Mouse (Mus musculus) retina, embryonic 14.5 days (tissue): ENCODE measurements around the gene Rad51c.
A peak's percentile ranks its signal among the peaks of the same experiment; 100 is the strongest.
"Not testable (repeated sequence)": the region's sequence is repeated elsewhere in the genome, so short reads cannot be mapped to it uniquely, and the experiment has no call there.

Experiments used
- DNase-seq: peaks from one replicate; pipeline ENCODE4 v3.0.0-alpha.2; 2015; ENCODE audit warnings: low spot score

Gene Rad51c

GRCm38 (mm10) chr11:87432447-87432846 lies 27.7 kb upstream of the Rad51c start:
- DNase-seq, result no peak

- not testable (repeated sequence) for DNase-seq
Observed at GRCm38 (mm10) chr11:87431813-87432212, 27.1 kb upstream of the Rad51c start.

DNA sequence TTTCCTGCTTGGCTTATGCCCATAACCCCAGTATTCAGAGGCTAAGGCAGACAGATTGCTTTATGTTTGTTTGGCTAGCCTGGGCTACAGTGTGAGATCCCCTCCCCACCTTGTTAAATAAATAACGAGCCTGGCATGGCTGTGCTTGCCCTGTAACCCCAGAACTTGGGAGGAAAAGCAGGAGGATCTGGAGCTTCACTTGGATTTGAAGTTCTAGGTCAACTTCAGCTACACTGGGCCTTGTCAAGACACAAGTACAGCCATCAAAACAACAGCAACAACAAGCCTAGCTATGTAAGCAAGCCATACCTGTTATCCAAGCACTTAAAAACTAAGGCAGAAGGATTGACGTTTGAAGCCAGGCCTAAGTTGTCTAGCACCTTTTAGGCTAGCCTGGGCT lies 25.6 kb upstream of the Rad51c start:
- no peak for DNase-seq

DNA sequence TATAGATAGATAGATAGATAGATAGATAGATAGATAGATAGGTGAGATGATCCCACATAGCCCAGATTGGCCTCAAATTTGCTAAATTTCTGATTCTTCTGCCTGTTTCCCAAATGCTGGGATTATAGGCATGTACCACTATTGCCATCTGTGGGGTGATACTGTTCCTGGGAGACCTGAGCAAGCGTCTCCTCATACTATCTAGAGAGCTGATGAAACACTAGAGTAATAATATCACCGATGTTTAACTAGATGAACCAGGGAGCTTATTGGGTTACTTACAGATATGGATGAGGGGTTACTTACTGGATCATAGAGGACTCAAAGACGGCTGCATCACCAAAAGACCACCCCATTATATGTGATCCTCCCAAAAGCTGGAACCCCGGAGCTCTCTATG lies 24.6 kb upstream of the Rad51c start:
- DNase-seq, result no peak

GRCm38 (mm10) chr11:87428051-87428673 lies 23.4 kb upstream of the Rad51c start:
- DNase-seq, result peak; percentile 60

GRCm38 (mm10) chr11:87427273-87428050 lies 22.7 kb upstream of the Rad51c start:
- no peak for DNase-seq

GRCm38 (mm10) chr11:87426450-87427250 lies 21.9 kb upstream of the Rad51c start:
- peak; percentile 90 for DNase-seq

- DNase-seq, result no peak
Observed at GRCm38 (mm10) chr11:87426121-87426449, 21.3 kb upstream of the Rad51c start.

DNA sequence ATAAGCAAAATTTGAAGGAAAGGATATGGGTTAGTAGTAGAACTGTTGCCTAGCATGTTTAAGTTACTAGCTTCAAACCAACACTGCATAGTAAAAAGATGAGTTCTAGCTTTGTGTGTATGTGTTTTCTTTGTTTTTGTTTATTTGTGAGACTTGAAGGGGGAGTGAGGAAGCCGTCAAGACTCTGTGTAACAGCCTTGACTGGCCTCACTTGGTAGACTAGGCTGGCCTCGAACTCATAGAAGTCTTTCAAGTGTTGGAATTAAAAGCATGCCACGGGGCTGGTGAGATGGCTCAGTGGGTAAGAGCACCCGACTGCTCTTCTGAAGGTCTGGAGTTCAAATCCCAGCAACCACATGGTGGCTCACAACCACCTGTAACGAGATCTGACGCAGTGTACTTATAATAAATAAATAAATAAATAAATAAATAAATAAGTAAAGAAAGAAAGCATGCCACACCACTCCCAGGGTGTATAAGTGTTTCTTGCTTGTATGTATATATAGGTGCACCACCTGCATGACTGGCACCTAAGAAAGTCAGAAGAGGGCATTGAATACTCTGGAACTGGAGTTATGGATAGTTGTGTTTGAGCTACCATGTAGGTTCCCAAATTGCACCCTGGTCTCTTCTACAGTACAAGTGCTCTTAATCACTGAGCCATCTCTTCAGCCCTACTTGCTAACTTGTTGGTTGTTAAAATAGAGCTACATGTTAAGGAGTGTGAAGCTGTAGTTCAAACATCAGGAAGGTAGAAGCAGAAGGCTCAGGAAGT lies 19.0 kb upstream of the Rad51c start:
- DNase-seq, result peak; percentile 72

- peak; percentile 97 for DNase-seq
Observed at GRCm38 (mm10) chr11:87422511-87423340, 18.0 kb upstream of the Rad51c start.

DNA sequence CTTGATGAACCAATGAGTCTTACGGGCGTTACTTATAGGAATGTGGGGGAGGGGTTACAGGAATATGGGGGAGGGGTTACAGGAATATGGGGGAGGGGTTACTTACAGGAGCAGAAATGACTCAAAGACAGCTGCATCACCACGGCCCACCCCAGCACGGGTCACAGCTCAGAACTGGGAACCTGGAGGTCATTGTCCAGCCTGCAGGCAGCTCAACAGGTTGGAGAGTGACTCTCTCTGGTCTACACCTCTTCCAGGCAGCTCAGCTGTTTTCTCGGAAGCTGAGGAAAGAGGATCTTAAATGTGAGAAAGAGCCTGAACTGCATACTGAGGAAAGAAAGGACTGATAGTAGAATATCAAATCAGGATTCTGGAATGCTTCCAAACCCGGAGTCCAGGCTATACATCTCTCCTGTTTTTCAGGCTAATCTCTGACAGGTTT lies 17.0 kb upstream of the Rad51c start:
- no peak for DNase-seq

- DNase-seq, result no peak
Observed at GRCm38 (mm10) chr11:87420861-87421260, 16.1 kb upstream of the Rad51c start.

- DNase-seq, result no peak
Observed at GRCm38 (mm10) chr11:87416120-87416519, 11.4 kb upstream of the Rad51c start.

- DNase-seq, result peak; percentile 50
Observed at GRCm38 (mm10) chr11:87413412-87413811, 8.7 kb upstream of the Rad51c start.

DNA sequence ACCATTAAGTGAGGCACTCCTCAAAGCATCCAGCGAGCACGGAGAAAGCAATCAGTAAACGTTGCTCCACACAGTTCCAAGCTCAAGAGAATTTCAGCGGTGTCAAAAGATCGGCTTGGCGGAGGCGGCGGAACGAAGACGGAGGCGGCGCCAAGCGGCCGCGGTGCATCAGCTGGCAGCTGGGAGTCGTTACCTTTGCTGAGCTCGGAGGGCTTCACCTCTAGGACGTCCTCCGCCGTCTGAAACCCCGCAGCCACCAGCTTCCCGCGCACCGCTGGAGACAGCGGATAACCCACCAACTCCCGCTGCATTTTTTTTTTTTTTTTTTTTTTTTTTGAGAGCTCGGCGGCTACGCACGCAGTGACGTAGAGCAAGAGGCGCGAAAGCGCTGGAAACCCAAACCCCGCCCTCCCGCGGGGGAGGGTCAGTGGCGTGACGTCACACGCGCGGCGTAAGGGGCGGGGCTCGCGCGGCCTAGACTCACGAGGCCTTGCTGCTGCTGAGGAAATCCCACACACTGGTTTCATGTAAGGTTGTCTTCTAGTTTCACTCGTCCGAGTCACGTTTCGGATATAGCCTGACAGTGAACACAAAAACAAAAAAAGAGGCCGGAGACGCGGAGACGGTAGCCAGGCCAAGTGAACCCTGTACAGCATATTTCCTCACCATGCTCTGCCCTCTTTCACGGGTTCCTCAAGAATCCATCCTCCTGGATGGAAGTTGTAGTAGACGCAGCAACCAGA lies 472 bp downstream of the Rad51c start:
- peak; percentile 97 for DNase-seq

DNA sequence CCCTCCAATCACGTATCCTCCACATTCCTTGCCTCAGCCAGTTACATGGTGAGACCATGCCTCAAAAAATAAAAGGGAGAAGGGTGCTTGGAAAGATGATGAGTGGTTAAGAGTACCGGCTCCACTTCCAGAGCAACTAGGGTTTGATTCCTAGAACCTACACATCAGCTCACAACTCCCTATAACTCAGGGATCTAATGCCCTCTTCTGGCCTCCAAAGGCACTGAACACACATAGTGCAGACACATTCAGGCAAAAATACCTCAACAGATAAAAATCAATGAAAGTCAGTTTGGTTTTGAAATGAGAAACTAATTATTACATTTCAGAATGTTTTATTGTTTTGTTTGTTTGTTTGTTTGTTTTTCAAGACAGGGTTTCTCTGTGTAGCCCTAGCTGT lies 6.4 kb downstream of the Rad51c start:
- DNase-seq, result no peak

DNA sequence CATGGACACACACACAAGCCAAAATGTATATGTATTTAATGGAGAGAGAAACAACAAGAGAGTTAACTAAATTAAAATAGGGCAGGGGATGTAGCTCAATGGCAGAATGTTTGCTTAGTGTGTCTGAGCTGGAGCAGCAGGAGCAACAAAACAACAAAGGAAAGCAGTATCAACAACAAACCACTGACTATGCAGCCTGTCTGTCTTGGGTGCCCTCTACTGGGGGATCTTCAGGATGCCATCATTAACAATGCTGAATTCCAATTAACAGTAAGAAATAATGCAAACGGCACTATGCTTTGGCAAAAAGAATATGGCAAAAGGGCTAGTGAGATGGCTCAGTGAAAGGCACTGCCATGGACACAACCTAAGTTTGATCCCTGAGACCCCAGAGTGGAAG lies 10.9 kb downstream of the Rad51c start:
- DNase-seq, result peak; percentile 74

DNA sequence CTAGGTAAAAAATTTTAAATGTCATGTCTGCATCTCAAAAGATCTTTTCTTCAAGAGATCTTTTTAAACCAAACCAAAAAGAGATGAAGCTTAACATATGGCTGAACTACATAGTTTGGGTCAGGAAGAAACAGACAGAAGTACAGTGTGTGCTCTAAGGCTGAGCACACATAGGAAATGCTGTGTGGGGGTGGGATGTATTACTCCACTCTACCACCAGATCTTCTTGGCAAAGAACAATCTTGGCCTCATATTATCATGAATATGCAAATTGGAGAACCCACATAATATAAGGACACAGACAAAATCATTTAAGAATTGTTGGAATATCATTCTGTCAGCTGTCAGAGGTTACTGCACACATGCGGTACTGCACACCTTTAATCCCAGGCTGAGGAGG lies 19.1 kb downstream of the Rad51c start:
- no peak for DNase-seq

DNA sequence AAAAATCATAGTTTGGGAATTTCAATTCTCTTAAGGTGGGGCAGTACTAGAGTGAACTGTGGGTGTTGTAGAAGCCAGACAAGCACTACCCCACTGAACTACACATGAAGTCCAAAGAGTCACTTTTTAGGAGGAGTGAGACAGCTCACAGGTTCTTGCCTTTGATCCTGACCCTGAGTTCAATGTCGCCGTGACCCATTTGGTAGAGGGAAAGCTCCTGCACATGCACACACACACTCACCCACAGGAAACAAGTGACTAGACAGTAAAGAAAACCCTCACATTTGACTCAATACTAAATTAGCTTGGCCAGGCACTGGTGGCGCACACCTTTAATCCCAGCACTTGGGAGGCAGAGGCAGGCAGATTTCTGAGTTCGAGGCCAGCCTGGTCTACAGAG lies 20.2 kb downstream of the Rad51c start:
- DNase-seq, result no peak

DNA sequence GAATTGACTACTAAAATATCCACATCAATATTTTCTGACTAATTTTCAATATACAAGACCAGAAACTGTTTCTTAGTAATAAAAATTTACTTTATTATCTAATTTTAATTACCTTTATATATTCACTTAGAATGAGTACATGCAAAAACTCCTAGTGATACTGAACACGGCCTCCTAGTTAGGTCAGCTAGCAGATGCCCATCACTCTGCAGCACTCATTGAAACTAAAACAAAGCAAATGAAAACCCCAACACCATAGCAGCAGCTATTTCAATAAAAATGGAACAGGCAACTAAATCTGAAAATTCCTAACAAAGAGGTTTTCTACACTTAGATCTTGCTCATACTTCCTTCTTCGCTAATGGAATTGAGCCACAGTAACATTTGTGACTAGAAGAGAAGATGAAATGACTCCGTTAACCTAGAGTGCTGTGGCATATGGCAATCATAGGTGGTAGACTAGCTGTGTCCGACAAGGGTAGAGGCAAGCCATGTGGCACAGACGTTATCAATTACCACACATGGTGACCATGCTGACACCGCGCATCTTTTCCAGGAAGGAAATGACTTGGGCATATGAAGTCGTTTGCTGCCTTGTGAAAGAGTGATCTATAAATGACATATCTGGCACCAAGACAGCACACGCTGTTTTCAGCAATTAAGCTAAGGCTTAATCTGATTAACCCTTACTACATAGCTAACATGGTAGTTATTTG lies 36.7 kb downstream of the Rad51c start:
- DNase-seq, result no peak
